Mouse (Mus musculus): ENCODE measurements around the gene Tead3.

The Tead3 gene

DNA sequence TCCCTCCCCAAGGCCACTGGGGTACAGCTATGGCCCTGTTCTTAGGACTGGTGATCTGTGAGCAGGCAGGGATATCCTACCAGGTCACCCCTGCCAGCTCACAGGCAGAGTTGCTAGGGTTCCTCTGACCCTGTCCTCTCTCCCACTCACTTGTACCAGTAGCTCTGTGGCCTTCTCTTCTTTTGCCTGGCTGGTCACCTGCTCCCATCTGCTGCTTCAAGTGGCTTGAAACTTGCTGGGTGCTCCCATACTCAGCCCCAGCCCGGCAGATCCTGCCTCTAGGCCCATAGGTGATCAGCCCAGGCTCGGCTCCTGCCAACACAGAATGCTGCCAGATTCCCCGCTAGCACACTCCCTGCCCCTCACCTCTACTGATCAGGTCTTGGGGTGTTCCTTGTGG lies 49.8 kb downstream of the Tead3 start:
- DNase-seq, result peak; percentile 46 to 50

DNA sequence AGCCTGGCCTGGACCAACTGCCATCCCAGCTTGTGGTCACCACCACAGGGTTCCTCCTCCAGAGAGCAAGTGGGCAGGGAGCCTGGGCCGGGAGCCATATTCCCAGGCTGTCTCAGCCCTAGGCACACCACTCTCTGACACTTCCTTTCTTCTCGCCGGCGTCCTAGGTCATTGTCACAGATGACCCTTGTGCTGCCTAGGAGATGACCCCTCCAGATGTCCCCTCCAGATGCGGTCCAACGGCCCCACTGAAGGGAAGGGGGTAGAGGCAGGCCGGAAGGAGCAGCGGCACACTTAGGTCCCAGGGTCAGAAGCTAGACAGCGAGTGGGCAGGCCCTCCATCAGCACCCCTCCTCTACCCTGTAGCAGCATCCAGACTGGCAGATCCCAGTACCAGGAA lies 50.3 kb downstream of the Tead3 start:
- DNase-seq, result peak in 1 of 2 experiments; percentile 56

DNA sequence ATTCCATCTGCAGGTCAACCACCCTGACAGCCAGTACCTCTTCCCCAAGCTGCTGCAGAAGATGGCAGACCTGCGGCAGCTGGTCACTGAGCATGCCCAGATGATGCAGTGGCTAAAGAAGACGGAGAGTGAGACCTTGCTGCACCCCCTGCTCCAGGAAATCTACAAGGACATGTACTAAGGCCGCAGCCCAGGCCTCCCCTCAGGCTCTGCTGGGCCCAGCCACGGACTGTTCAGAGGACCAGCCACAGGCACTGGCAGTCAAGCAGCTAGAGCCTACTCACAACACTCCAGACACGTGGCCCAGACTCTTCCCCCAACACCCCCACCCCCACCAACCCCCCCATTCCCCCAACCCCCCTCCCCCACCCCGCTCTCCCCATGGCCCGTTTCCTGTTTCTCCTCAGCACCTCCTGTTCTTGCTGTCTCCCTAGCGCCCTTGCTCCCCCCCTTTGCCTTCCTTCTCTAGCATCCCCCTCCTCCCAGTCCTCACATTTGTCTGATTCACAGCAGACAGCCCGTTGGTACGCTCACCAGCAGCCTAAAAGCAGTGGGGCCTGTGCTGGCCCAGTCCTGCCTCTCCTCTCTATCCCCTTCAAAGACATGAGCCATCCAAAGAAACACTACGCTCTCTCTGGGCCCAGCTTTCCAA lies 50.8 kb downstream of the Tead3 start:
- no peak for DNase-seq

DNA sequence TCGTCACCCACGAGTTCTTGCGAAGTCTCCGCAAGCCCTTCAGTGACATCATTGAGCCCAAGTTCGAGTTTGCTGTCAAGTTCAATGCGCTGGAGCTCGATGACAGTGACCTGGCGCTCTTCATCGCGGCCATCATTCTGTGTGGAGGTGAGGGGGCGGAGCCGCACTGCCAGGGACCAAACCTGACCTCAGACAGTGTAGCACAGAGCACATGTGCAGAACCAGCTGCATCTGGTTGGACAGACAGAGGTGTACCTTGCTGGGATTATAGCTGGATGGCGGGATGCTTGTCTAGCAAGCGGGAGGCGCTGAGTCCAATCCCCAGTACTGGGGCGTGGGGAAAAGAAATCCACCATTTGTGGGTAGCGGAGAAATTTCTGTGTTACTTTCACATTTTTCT lies 51.7 kb downstream of the Tead3 start:
- no peak for DNase-seq

DNA sequence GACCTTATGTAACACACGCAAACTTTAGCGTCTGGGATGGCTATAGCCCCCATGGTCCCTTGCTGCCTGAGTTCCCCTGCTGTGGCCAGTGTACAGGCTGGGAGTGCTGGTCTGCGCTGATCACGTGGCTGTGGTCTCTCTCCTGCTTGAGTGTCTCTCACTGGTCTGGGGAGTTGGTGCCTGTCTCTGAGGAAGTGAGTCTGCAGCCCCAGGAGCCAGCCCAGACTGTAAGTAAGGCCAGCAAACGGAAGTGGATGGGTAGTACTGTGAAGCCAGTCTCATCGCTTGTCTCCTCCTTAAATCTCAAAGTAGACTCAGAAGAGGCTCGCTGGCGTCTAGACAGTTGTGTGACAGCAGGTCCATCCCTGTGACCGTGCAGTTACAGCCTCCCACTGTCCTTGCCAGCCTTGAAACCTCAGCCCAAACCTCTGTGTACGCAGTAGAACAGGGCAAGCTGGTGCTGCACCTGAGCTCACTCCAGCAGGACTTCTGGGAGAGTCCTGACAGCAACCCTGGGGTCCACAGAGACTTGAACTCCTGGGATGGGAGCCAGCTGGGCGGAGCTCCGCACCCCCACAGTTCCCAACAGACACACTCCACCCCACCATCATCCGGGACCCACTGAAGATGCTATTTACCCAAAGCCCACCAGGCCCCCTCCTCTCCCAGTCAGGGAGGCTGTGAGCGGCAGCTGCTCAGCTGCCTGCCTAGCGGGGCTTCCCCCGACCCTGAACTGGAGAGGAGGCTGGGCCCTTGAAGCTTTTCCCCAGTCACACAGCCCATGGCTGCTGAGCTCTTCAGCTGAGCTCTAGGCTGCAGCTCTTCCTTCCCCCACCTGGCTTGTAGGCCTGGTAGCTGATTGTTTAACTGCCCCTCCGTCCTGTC lies 55.9 kb downstream of the Tead3 start:
- no peak for DNase-seq

DNA sequence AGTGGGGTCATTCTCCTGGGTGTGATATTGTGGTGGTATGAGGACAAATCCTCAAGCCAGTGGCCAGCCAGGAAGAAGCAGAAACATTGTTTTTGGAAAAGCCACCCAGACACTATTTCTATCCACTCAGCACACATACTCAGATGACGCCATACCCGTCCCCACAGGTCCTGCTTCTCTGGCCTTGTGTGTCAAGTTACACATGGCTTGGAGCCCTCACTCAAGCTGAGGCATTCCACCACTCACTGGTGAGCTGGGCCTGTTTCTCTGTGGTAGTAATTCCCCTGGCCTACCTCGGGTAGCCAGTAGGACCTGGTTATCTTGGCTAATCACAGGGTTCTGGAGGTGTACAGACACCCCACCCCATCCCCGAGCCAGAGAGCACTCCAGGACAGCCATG lies 56.9 kb downstream of the Tead3 start:
- DNase-seq, result no peak

DNA sequence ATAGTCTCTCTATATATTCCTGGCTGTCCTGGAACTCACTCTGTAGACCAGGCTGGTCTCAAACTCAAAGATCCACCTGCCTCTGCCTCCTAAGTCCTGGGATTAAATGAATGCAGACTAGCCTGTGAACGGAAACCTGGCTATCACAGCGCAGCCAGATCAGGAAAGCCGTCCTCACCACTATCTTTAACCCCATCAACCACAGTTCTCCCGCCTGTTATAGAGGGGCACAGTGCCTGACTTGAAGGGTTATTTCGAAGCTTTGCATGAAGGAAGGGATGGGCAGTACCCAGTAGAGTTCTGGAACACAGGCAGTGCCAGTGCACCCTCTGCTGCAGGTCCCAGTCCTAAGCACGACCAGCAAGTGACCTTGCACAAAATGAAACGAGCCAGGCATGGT lies 59.3 kb downstream of the Tead3 start:
- no peak for DNase-seq

DNA sequence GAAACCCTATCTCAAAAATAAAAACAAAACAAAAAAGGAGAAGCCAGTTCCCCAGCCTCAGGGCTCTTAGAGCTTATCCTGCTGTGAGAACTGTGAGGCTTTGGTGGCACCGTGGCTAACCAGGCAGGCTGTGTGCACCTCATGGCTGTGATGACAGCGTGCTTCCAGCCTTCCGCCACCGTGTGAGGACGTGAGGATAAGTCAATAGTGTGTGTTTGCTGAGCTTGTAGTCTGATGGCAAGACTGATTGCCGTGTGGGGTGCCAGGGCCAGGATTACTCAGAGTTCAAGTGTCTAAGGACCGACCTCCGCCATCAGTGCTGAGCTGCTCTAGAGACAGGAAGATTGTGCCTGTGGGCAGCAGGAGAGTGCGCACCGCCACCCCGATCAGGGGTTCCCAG lies 59.9 kb downstream of the Tead3 start:
- DNase-seq, result no peak

DNA sequence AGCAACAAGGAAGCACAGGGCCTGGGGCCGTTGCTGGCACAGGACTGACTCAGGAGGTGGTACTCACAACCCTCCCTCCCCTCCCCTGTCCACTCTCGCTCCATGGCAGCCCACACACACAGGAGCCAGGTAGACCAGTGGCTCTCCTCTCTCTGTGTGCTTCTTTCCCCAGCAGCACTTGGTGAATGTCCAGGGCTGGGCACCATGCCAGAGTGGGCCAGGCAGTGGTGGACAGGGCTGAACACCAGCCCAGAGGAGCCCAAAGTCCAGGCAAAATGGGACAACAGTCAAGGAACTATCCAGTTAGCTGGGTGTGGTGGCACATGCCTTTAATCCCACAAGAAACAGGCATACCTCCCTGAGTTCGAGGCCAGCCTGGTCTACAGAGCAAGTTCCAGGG lies 60.4 kb downstream of the Tead3 start:
- peak; percentile 70 to 80 for DNase-seq

DNA sequence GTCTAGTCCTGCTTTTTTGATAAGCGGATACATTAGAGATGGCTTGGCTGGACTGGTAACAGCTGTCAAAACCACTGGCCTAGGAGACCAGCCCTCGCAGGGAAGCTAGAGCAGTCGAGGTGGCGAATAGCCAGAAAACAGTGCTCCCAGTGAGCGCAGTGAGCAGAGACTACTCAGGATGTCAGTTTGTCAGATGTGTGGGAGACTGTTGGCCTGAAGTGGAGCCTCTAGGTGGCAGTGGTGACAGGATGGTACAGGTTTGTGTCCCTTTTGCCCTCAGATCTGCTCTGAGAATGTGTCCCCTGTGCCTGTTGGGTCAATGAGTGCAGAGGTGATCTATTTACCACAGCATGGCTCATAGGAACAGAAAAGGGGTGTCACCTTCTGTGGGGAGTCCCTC lies 62.6 kb downstream of the Tead3 start:
- DNase-seq, result peak; percentile 44 to 57

DNA sequence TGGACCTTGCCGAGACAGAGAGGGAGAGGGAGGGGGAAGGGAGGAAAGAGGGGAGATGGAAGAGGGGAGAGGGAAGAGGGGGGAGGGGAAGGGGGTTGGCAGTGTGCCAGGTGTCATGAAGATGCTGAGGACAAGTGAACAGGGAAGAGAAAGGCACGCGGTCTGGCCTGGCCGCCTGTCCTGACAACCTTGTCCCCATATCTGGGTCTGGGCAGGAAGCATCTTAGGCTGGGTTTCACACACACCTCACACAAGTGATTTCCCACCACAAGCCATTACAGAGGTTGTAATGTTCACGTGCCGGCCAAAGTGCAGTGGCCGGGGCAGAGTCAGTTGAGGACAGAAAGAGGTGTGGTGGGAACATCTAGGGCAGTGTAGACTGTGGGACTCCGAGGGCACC lies 63.0 kb downstream of the Tead3 start:
- DNase-seq, result peak; percentile 64 to 67

DNA sequence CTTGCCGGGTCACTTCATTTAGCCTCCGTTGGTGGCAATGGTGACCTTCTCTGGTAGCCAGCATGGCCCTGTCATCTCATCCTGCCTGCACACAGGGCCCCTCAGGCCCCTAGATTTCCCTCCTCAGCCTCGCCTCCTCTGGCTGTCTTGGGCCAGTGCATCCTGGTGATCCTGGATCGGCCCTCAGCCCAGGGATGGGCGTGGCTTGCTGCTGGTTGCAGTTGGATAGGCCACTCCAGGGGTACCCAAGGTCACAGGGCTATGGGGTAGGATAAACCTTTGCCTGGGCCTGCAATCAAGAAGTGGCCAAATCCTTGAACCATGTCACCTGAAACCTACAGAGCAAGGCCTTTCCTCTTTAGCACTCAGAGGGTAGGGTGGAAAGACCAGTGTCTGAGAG lies 63.7 kb downstream of the Tead3 start:
- no peak for DNase-seq

DNA sequence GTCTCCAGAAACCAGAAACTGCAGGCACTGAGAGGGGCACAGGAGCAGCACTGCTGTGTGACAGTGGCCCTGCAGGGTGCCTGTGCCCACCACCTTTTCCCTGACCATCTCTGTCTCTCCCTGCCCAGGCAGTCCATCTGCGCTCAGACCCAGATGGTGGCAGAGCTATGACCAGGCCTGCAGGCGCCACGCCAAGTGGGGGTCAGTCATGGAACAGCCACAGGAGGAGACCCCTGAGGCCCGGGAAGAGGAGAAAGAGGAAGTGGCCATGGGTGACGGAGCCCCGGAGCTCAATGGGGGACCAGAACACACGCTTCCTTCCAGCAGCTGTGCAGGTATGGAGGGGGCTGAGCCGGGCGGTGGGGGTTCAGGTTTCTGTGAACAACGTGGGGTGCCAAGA lies 64.5 kb downstream of the Tead3 start:
- DNase-seq, result peak; percentile 66 to 72

DNA sequence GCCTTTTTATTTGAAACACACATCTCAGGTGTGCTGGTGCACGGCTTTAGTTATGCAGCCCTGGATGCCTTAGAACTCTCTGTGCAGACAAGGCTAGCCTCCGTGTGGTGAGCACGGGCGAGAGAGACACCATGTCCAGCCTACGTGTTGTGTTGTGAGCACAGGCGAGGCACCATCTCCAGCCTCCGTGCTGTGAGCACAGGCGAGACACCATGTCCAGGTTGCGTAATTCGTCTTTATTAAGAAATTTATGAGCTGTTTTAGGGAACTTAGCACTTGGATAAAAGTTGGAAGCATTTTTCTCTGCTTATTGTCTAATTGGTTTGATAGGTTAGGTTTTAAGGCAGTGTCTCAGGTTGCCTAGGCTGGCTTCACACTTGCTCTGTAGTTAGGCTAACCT lies 67.4 kb downstream of the Tead3 start:
- no peak for DNase-seq

DNA sequence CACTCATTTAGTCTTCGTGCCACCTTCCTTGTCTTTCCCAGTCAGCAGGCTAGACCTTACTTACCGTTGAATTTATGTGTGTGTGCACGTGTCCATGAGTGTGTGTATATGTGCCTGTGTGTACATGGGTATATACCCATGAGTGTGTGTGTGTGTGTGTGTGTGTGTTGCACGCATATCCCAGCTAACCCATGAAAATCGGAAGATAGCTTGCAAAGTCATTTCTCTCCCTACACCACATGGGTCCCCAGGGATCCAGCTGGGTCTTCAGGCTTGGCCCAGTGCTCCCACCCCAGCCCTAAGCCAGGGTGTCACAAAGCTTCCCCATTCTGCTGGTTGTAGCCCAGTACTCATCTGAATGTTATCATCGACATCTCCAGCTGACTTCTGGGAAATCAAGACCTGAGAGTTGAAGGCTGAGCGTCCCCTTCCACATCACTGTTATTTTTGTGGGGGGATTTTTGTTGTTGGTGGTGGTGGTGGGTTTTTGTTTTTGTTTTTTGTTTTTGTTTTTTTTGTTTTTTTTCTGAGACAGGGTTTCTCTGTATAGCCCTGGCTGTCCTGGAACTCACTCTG lies 68.7 kb downstream of the Tead3 start:
- DNase-seq, result no peak
